Mouse (Mus musculus) gastrocnemius, adult 2 months (tissue): ENCODE measurements around the gene Bcar1. TPM values are rescaled to one million over a fixed set of nuclear protein-coding genes. Genes with fewer than 3 reads are reported as not detected.

Source experiments
- DNase-seq: peaks from one replicate; pipeline ENCODE4 v3.0.0; 2022
- H3K27ac ChIP-seq: fragments of 200-600 bp; 2 replicates; pipeline ENCODE4 v1.8.1; 2022; ENCODE audit warnings: mild to moderate bottlenecking
- H3K4me3 ChIP-seq: fragments of 200-600 bp; 2 replicates; pipeline ENCODE4 v1.8.1; 2022; ENCODE audit warnings: mild to moderate bottlenecking, moderate library complexity
- CTCF ChIP-seq: fragments of 200-600 bp; IDR thresholded peaks from 2 replicates; pipeline ENCODE4 v1.8.1; 2022; ENCODE audit warnings: antibody characterized with exemption, mild to moderate bottlenecking, moderate library complexity
- intact Hi-C: fragments of 180-260 bp; cut with DNase I; formaldehyde crosslinking; loops from one replicate; pipeline ENCODE4 v1.15.1; 2025
- total RNA-seq, 2 experiments: library from RNA; stranded (reverse); gene quantifications; 2 replicates each; pipeline ENCODE4 v1.2.3; 2021

The Bcar1 gene
- total RNA-seq, 2 experiments from 2014 or later, result 10.8 to 12.6 TPM

DNA sequence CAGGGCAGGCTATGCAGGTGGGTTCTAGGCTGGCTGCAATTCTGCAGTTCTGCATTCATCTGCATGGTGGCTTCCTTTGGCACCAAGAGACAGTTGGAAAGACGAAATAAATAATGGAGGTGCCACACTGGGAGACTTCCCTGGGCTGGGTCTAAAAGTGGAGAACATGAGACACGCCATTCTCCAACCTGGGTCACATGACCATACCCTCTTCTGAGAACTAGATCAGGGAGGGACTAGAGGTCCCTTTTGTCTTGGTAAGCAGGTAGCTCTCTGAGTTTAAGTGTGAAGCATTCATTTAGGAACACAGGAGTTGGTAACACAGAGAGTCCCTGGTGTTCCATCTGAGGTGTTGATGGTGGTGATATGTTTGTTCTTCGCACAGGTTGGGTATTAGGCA, 43.4 kb downstream of the Bcar1 start:
- H3K27ac ChIP-seq, result no peak overlapping the region
- no peak for TF ChIP-seq CTCF
- intact Hi-C loops, result no loop called here
- H3K4me3 ChIP-seq, result no peak overlapping the region
- peak; percentile 2 for DNase-seq

- TF ChIP-seq CTCF, result no peak
- Histone ChIP-seq H3K27ac (no peak overlapping the region), H3K4me3 (no peak overlapping the region)
- DNase-seq, result peak; percentile 2
- intact Hi-C loops, result no loop called here
These were observed 44.6 kb downstream of the Bcar1 start for GRCm38 (mm10) chr8:111699035-111699434.

GRCm38 (mm10) chr8:111697655-111698054, 46.0 kb downstream of the Bcar1 start:
- no peak for TF ChIP-seq CTCF
- Histone ChIP-seq H3K4me3 (no peak overlapping the region), H3K27ac (no peak overlapping the region)
- DNase-seq, result peak; percentile 3
- intact Hi-C loops, result no loop called here

DNA sequence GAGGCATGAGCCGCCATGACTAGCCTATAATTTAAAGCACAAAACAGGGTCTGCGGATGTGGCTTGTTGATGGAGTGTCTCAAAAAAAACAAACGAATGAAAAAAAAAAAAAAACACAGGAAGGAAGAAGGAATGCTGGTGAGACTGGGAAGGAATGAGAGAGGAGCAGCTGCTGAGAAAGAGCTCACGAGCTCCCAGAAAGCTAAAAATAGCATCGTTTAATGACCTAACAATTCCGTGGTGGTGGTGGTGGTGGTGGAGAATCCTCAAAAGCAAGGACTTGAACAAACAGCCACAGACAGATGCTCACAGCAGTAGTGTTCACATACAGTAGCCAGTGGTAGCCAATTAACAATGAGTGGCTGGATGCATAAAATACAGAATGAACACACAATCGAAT, 48.2 kb downstream of the Bcar1 start:
- no peak overlapping the region for H3K4me3 ChIP-seq
- no peak for DNase-seq
- TF ChIP-seq CTCF, result no peak
- no peak overlapping the region for H3K27ac ChIP-seq
- intact Hi-C loops, result no loop called here

GRCm38 (mm10) chr8:111693261-111693741, 50.3 kb downstream of the Bcar1 start:
- no peak overlapping the region for H3K27ac ChIP-seq
- intact Hi-C loops, result no loop called here
- H3K4me3 ChIP-seq, result no peak overlapping the region
- peak; percentile 5 for DNase-seq
- TF ChIP-seq CTCF, result no peak

DNA sequence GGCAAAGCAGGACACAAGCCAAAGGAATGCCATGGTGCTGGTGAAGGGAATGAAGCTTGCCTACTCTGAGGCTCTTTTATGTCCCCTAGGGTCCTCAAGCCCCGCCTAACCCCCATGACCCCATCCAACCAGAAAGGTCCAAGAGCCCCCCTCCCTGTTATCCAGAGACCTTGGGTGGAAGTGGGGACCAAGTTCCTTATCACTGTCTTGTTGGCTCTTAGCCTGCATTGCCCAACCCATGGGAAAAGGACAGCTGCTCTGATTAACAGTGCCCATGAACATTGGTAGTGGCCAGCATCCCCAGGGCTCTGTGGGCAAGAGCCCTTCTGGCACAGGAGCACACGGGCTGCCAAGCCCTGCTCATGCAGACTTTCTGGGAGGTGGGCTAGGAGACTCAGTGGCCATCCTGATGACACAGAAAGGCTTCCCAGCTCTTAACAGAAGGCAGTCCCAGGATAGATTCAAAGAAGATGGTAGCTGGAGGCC, 52.6 kb downstream of the Bcar1 start, which contains the start of gene Ctrb1:
Ctrb1 (minus strand) TSS at position 51 of the 486 bp plus-strand sequence.
- H3K4me3 ChIP-seq, result no peak within 1 kb of the TSS
- no peak for TF ChIP-seq CTCF
- no peak within 1 kb of the TSS for H3K27ac ChIP-seq
- no peak for DNase-seq
- intact Hi-C loops, result no loop called here

- Histone ChIP-seq H3K4me3 (no peak overlapping the region), H3K27ac (no peak overlapping the region)
- no peak for TF ChIP-seq CTCF
- DNase-seq, result no peak
- intact Hi-C loops, result no loop called here
These were observed 56.7 kb downstream of the Bcar1 start for GRCm38 (mm10) chr8:111686881-111687280.

DNA sequence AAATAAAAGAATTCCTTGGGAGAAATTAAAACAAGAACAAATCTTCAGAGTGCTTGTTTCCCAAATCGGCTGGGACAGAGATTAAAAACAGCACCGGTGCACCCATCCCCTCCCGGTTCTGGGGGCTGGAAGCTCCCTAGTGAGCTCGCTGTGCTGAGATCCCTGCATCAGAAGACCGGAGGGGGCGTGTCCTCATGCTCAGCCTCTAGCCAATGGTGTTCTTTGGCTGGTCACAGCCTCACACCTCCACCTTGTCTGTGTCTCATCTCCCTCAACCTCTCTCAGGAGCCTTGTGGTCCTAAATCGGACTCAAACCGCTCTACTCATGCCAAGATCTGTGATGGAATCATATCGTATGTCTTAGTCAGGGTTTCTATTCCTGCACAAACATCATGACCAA, 61.1 kb downstream of the Bcar1 start:
- TF ChIP-seq CTCF, result no peak
- no peak for DNase-seq
- intact Hi-C loops, result no loop called here
- Histone ChIP-seq H3K4me3 (no peak overlapping the region), H3K27ac (no peak overlapping the region)

DNA sequence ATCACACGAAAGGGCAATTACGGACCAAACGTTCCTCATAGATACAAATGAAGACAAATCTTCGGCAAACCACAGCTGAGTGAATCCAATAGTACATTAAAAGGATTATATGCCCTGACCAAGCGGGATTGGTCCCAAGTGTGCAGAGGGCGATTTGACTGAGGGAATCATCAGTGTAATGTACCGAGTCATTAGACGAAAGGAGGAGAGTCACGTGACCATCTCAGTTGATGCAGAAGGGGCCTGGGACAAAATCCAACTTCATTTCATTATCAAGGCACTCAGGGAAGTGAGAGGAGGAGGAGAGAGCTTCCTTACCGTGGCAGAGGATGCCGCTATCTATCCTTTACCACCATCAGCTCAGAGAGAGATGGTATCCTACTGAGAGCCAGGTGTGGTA, 62.5 kb downstream of the Bcar1 start:
- H3K4me3 ChIP-seq, result no peak overlapping the region
- TF ChIP-seq CTCF, result no peak
- no peak overlapping the region for H3K27ac ChIP-seq
- intact Hi-C loops, result no loop called here
- DNase-seq, result no peak

DNA sequence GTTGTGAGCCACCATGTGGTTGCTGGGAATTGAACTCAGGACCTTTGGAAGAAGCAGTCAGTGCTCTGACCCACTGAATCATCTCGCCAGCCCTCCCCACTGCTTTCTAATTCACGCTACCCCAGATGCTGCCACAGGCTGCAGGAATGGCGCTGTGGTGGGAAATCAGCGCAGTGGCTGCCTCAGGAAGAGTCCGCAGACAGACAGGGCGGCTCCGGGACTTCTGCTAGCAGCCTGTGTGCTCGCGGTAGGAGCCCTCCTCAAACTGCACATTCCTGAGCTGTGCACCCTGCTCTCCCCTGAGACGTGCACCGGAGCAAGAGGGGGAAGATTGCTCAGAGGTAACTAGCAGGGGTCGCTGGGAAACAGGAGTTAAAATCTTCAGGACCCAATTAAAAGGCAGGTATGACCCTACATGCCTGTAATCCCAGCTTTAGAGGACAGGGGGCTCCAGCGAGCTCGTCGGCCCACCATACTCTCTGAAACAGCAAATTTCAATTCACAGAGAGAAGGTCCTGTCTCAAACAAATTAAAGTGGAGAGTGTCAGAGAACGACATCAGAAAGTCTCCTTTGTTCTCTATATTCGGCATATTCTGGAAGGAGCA, 63.1 kb downstream of the Bcar1 start:
- Histone ChIP-seq H3K27ac (no peak overlapping the region), H3K4me3 (no peak overlapping the region)
- DNase-seq, result no peak
- TF ChIP-seq CTCF, result peak; percentile 29
- intact Hi-C loops, result no loop called here

- no peak for TF ChIP-seq CTCF
- Histone ChIP-seq H3K4me3 (no peak overlapping the region), H3K27ac (no peak overlapping the region)
- no peak for DNase-seq
- intact Hi-C loops, result loop anchor here (1.0 to 5.0 kb wide), 2 partner anchors 33 to 156 kb away; no protein-coding TSS in a partner anchor
These were observed 64.8 kb downstream of the Bcar1 start for GRCm38 (mm10) chr8:111678848-111679247.

- Histone ChIP-seq H3K27ac (no peak overlapping the region), H3K4me3 (no peak overlapping the region)
- DNase-seq, result peak; percentile 51
- peak; percentile 85 for TF ChIP-seq CTCF
- intact Hi-C loops, result loop anchor here (5.0 kb wide), 1 partner anchor 34 kb away; no protein-coding TSS in a partner anchor
These were observed 65.5 kb downstream of the Bcar1 start for GRCm38 (mm10) chr8:111678111-111678510.

- intact Hi-C loops, result loop anchor here (5.0 kb wide), 1 partner anchor 36 kb away; no protein-coding TSS in a partner anchor
- peak; percentile 61 for TF ChIP-seq CTCF
- DNase-seq, result no peak
- Histone ChIP-seq H3K4me3 (no peak overlapping the region), H3K27ac (no peak overlapping the region)
These were observed 67.4 kb downstream of the Bcar1 start for GRCm38 (mm10) chr8:111676237-111676636.

DNA sequence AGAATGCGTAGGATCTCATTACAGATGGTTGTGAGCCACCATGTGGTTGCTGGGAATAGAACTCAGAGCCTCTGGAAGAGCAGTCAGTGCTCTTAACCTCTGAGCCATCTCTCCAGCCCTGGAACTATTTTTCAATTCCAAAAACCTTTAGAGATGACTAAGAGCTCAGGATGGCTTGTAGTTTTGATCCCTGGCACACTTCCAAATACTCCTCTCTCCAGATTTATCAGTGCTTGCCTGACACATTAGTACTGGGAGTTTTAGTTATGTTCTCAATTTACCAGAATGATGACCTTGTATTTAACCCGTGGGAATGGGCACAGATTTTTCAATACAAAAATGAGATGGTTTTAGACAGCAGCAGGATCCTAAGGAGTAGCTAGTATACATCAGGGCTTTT, 76.9 kb downstream of the Bcar1 start:
- DNase-seq, result no peak
- H3K27ac ChIP-seq, result no peak overlapping the region
- intact Hi-C loops, result no loop called here
- no peak for TF ChIP-seq CTCF
- no peak overlapping the region for H3K4me3 ChIP-seq
